Mouse (Mus musculus): ENCODE measurements around the gene Ttc21a. TPM values are rescaled to one million over a fixed set of nuclear protein-coding genes. Genes with fewer than 3 reads are reported as not detected.

Gene Ttc21a
- polyA plus RNA-seq, 1 experiment from 2014 or later = 0.20 TPM

- H3K4me3 ChIP-seq = no peak overlapping the region
- H3K27ac ChIP-seq = no peak overlapping the region
- 24% methylated on average over 5 of the region's 5 CpGs for WGBS
- no peak overlapping the region for H3K4me2 ChIP-seq (replicated peaks)
- 0 out of 2 replicates have a peak, but pooled peaks cover under 1% of the 10 kb centered on the region for H3K4me1 ChIP-seq
- no peak overlapping the region for H3K9ac ChIP-seq
- H3K36me3 ChIP-seq = no peaks in the 10 kb centered on the region
- peaks cover 10% of the 10 kb centered on the region; the same call in 1 of the 2 replicates for H3K27me3 ChIP-seq
- no peak for ATAC-seq (ENCODE audit: low FRiP score, low read depth)
- no peaks in the 10 kb centered on the region for H3K9me3 ChIP-seq
These were observed 53.9 kb downstream of the Ttc21a start for GRCm38 (mm10) chr9:119991310-119991709.

- Histone ChIP-seq H3K36me3 (no peaks in the 10 kb centered on the region), H3K4me1 (no peaks in the 10 kb centered on the region), H3K9ac (no peak overlapping the region), H3K9me3 (no peaks in the 10 kb centered on the region), H3K4me2 (replicated peaks) (no peak overlapping the region), H3K27me3 (peaks cover 10% of the 10 kb centered on the region; the same call in 1 of the 2 replicates), H3K27ac (no peak overlapping the region), H3K4me3 (no peak overlapping the region)
- ATAC-seq (ENCODE audit: low FRiP score, low read depth) = no peak
- WGBS = 78% methylated on average over 10 of the region's 10 CpGs
These were observed 55.9 kb downstream of the Ttc21a start for GRCm38 (mm10) chr9:119993092-119993844.

GRCm38 (mm10) chr9:119994207-119994606 is 56.8 kb downstream of the Ttc21a start:
- 75% methylated on average over 7 of the region's 7 CpGs for WGBS
- ATAC-seq (ENCODE audit: low FRiP score, low read depth) = no peak

GRCm38 (mm10) chr9:119996080-119996479 is 58.7 kb downstream of the Ttc21a start:
- H3K27me3 ChIP-seq = peaks cover 10% of the 10 kb centered on the region; the same call in 1 of the 2 replicates
- H3K9ac ChIP-seq = no peak overlapping the region
- no peaks in the 10 kb centered on the region for H3K36me3 ChIP-seq
- no peak overlapping the region for H3K4me3 ChIP-seq
- H3K27ac ChIP-seq = no peak overlapping the region
- H3K9me3 ChIP-seq = no peaks in the 10 kb centered on the region
- WGBS = 79% methylated on average over 4 of the region's 4 CpGs
- H3K4me2 ChIP-seq (replicated peaks) = no peak overlapping the region
- ATAC-seq (ENCODE audit: low FRiP score, low read depth) = no peak
- H3K4me1 ChIP-seq = no peaks in the 10 kb centered on the region

More at GRCm38 (mm10) chr9:119994207-119994606, 56.8 kb downstream of the Ttc21a start:
- H3K4me1 ChIP-seq = no peaks in the 10 kb centered on the region
- no peak overlapping the region for H3K4me3 ChIP-seq
- no peaks in the 10 kb centered on the region for H3K36me3 ChIP-seq
- H3K27me3 ChIP-seq = peaks cover 10% of the 10 kb centered on the region; the same call in 1 of the 2 replicates
- H3K27ac ChIP-seq = no peak overlapping the region
- H3K9me3 ChIP-seq = no peaks in the 10 kb centered on the region
- no peak overlapping the region for H3K9ac ChIP-seq
- no peak overlapping the region for H3K4me2 ChIP-seq (replicated peaks)

- no peaks in the 10 kb centered on the region for H3K9me3 ChIP-seq
- WGBS = 85% methylated on average over 1 of the region's 1 CpGs
- no peak for ATAC-seq (ENCODE audit: low FRiP score, low read depth)
- H3K27me3 ChIP-seq = no peaks in the 10 kb centered on the region
- no peak overlapping the region for H3K4me2 ChIP-seq (replicated peaks)
- H3K4me3 ChIP-seq = no peak overlapping the region
- H3K9ac ChIP-seq = no peak overlapping the region
- H3K4me1 ChIP-seq = peaks cover 11% of the 10 kb centered on the region
- H3K36me3 ChIP-seq = no peaks in the 10 kb centered on the region
- H3K27ac ChIP-seq = no peak overlapping the region
These were observed 61.4 kb downstream of the Ttc21a start for GRCm38 (mm10) chr9:119998776-119999175.

- no peak overlapping the region for H3K4me3 ChIP-seq
- H3K4me2 ChIP-seq (replicated peaks) = no peak overlapping the region
- no peaks in the 10 kb centered on the region for H3K27me3 ChIP-seq
- H3K36me3 ChIP-seq = no peaks in the 10 kb centered on the region
- WGBS = 83% methylated on average over 6 of the region's 6 CpGs
- H3K4me1 ChIP-seq = peaks cover 11% of the 10 kb centered on the region
- no peaks in the 10 kb centered on the region for H3K9me3 ChIP-seq
- no peak for ATAC-seq (ENCODE audit: low FRiP score, low read depth)
- H3K27ac ChIP-seq = no peak overlapping the region
- H3K9ac ChIP-seq = no peak overlapping the region
These were observed 62.2 kb downstream of the Ttc21a start for GRCm38 (mm10) chr9:119999636-120000035.

GRCm38 (mm10) chr9:120000761-120001160 is 63.4 kb downstream of the Ttc21a start:
- no peak overlapping the region for H3K27ac ChIP-seq
- no peak overlapping the region for H3K9ac ChIP-seq
- no peaks in the 10 kb centered on the region for H3K9me3 ChIP-seq
- no peak overlapping the region for H3K4me2 ChIP-seq (replicated peaks)
- H3K27me3 ChIP-seq = no peaks in the 10 kb centered on the region
- 76% methylated on average over 5 of the region's 5 CpGs for WGBS
- no peak overlapping the region for H3K4me3 ChIP-seq
- H3K4me1 ChIP-seq = peaks cover 12% of the 10 kb centered on the region
- no peak for ATAC-seq (ENCODE audit: low FRiP score, low read depth)
- H3K36me3 ChIP-seq = no peaks in the 10 kb centered on the region

- H3K27me3 ChIP-seq = no peaks in the 10 kb centered on the region
- H3K4me3 ChIP-seq = peak overlapping the region; percentile 44
- H3K36me3 ChIP-seq = no peaks in the 10 kb centered on the region
- peak; percentile 94 for ATAC-seq (ENCODE audit: low FRiP score, low read depth)
- no peaks in the 10 kb centered on the region for H3K9me3 ChIP-seq
- peak overlapping the region; percentile 65; the same call in 1 of the 2 replicates for H3K27ac ChIP-seq
- H3K4me1 ChIP-seq = peaks cover 17% of the 10 kb centered on the region
- H3K4me2 ChIP-seq (replicated peaks) = peak overlapping the region; percentile 69
- H3K9ac ChIP-seq = peak overlapping the region; percentile 65
- 9% methylated on average over 31 of the region's 31 CpGs for WGBS
These were observed 64.7 kb downstream of the Ttc21a start for GRCm38 (mm10) chr9:120001945-120002725.

- H3K9ac ChIP-seq = no peak overlapping the region
- H3K9me3 ChIP-seq = 0 out of 2 replicates have a peak, but pooled peaks cover 2% of the 10 kb centered on the region
- no peak overlapping the region for H3K4me3 ChIP-seq
- no peak overlapping the region for H3K4me2 ChIP-seq (replicated peaks)
- ATAC-seq (ENCODE audit: low FRiP score, low read depth) = no peak
- H3K27ac ChIP-seq = no peak overlapping the region; the same call in 1 of the 2 replicates
- peaks cover 17% of the 10 kb centered on the region for H3K4me1 ChIP-seq
- H3K27me3 ChIP-seq = no peaks in the 10 kb centered on the region
- WGBS = 77% methylated on average over 5 of the region's 5 CpGs
- no peaks in the 10 kb centered on the region for H3K36me3 ChIP-seq
These were observed 65.5 kb downstream of the Ttc21a start for GRCm38 (mm10) chr9:120002893-120003292.

- no peak overlapping the region for H3K4me3 ChIP-seq
- no peaks in the 10 kb centered on the region for H3K36me3 ChIP-seq
- 49% methylated on average over 3 of the region's 3 CpGs for WGBS
- H3K9me3 ChIP-seq = 0 out of 2 replicates have a peak, but pooled peaks cover 5% of the 10 kb centered on the region
- H3K27me3 ChIP-seq = no peaks in the 10 kb centered on the region
- H3K4me2 ChIP-seq (replicated peaks) = no peak overlapping the region
- H3K27ac ChIP-seq = no peak overlapping the region
- H3K9ac ChIP-seq = no peak overlapping the region
- no peak for ATAC-seq (ENCODE audit: low FRiP score, low read depth)
- H3K4me1 ChIP-seq = peaks cover 24% of the 10 kb centered on the region
These were observed 68.5 kb downstream of the Ttc21a start for GRCm38 (mm10) chr9:120005936-120006335.

- ATAC-seq (ENCODE audit: low FRiP score, low read depth) = no peak
- WGBS = 80% methylated on average over 1 of the region's 1 CpGs
- Histone ChIP-seq H3K4me2 (replicated peaks) (no peak overlapping the region), H3K9me3 (0 out of 2 replicates have a peak, but pooled peaks cover 5% of the 10 kb centered on the region), H3K27me3 (0 out of 2 replicates have a peak, but pooled peaks cover 2% of the 10 kb centered on the region), H3K36me3 (no peaks in the 10 kb centered on the region), H3K27ac (no peak overlapping the region), H3K4me1 (peaks cover 18% of the 10 kb centered on the region; the same call in 1 of the 2 replicates), H3K4me3 (no peak overlapping the region), H3K9ac (no peak overlapping the region)
These were observed 70.4 kb downstream of the Ttc21a start for GRCm38 (mm10) chr9:120007833-120008232.

Measured in limb, embryonic 13.5 days (tissue).